Mouse (Mus musculus) lung, embryonic 15.5 days (tissue): ENCODE results near the gene Ctse. TPM values are rescaled to one million over a fixed set of nuclear protein-coding genes. Genes with fewer than 3 reads are reported as not detected.
"Not testable (repeated sequence)": the region's sequence is repeated elsewhere in the genome, so short reads cannot be mapped to it uniquely, and the experiment has no call there.

Experiments used
- ATAC-seq: fragments of 200-750 bp; cut with Nextera tagmentation; 2 replicates; pipeline ENCODE4 v1.8.0; 2017; ENCODE audit warnings: moderate number of reproducible peaks, borderline replicate concordance; ENCODE audit not compliant: low FRiP score, low TSS enrichment; ENCODE audit errors: extremely low read depth
- H3K27ac ChIP-seq: fragments of 300-500 bp; sonication (generic); 2 replicates; pipeline ENCODE4 v1.5.1; 2015; ENCODE audit warnings: moderate library complexity, mild to moderate bottlenecking, inconsistent platforms
- H3K27me3 ChIP-seq: fragments of 300-500 bp; sonication (generic); 2 replicates; pipeline ENCODE4 v1.6.1; 2015; ENCODE audit warnings: inconsistent platforms
- H3K36me3 ChIP-seq: fragments of 300-500 bp; sonication (generic); 2 replicates; pipeline ENCODE4 v1.6.1; 2015; ENCODE audit warnings: inconsistent platforms
- H3K4me1 ChIP-seq: fragments of 300-500 bp; sonication (generic); 2 replicates; pipeline ENCODE4 v1.6.1; 2015; ENCODE audit warnings: inconsistent platforms
- H3K4me2 ChIP-seq: fragments of 300-500 bp; sonication (generic); 2 replicates; pipeline ENCODE4 v1.6.1; 2015; ENCODE audit warnings: inconsistent platforms, mild to moderate bottlenecking, moderate library complexity
- H3K4me3 ChIP-seq: fragments of 300-500 bp; sonication (generic); 2 replicates; pipeline ENCODE4 v1.5.1; 2015; ENCODE audit warnings: mild to moderate bottlenecking, inconsistent platforms
- H3K9ac ChIP-seq: fragments of 300-500 bp; sonication (generic); 2 replicates; pipeline ENCODE4 v1.6.1; 2015; ENCODE audit warnings: inconsistent platforms
- H3K9me3 ChIP-seq: fragments of 300-500 bp; sonication (generic); 2 replicates; pipeline ENCODE4 v1.6.1; 2016; ENCODE audit warnings: inconsistent platforms
- WGBS: fragments of 180-500 bp; shearing (Covaris S2); methylation state at CpG from one replicate; pipeline ENCODE4 v1.1.7; 2015; 5-methylcytosine and 5-hydroxymethylcytosine counted together
- polyA plus RNA-seq: library from polyadenylated mRNA; unstranded; fragments of >200 nt; fragmentation: Nextera tagmentation; extraction: Ambion mirVana; gene quantifications from 2 replicates; pipeline ENCODE4 v1.2.1, GENCODE M21; 2015

Gene Ctse
- polyA plus RNA-seq, 1 experiment from 2014 or later, result 0.80 TPM

DNA sequence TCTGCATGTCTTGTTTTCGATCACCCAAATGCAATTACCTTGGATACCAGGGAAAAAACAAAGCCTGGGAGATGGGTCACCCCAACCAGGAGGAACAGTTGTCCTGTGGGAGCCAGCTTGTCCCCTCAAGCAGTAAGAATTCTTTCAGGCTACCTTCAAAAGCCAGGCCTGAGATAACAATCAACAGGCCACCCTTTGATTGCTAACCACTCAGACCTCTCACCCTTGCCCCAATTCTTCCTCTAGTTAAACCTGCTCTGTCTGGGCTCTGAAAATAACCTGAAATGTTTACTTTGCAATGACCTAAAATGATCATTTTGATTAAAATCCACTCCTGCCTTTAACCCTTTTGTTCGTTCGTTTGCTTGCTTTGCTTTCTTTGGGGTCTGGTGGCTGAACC, 14.5 kb upstream of the Ctse start:
- Histone ChIP-seq H3K4me2 (no peak overlapping the region), H3K4me1 (no peaks in the 10 kb centered on the region), H3K27me3 (no peaks in the 10 kb centered on the region), H3K9ac (no peak overlapping the region), H3K9me3 (no peaks in the 10 kb centered on the region), H3K27ac (no peak overlapping the region), H3K4me3 (no peak overlapping the region), H3K36me3 (no peaks in the 10 kb centered on the region)
- no peak for ATAC-seq
- 48% methylated on average over 3 of the region's 3 CpGs for WGBS

DNA sequence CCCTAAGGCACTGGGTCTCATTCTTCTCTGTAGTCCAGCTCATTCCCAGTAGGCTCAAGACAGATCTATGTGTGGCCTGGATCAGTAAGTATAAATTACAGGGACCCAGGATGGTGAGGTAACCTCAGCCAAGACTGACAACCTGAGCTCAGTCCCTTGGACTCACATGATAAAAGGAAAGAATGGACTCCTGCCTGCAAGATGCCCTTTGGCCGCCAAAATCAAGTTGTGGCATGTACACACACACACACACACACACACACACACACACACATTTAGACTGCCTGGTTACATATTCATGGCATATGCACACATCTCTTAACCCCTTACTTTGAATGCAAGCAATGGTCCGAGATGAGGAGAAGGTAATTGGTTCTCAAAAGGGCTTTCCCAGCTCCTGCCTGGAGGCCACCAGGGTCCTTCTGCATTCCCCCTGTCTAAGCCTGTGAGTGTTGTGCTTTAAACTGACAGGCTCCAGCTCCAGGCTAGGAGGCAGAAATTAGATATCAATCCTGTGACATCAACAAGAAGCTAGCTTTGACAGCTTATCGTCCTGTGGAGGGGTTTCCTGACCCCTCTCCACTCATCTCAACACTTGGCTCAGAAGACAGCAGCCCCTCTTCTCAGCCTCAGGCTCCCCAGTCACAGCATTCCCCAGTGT, 13.8 kb upstream of the Ctse start:
- Histone ChIP-seq H3K27ac (no peak overlapping the region), H3K4me1 (no peaks in the 10 kb centered on the region), H3K36me3 (no peaks in the 10 kb centered on the region), H3K9ac (no peak overlapping the region), H3K9me3 (no peaks in the 10 kb centered on the region), H3K27me3 (no peaks in the 10 kb centered on the region), H3K4me2 (no peak overlapping the region), H3K4me3 (no peak overlapping the region)
- WGBS, result 24% methylated on average over 3 of the region's 3 CpGs
- ATAC-seq, result no peak

DNA sequence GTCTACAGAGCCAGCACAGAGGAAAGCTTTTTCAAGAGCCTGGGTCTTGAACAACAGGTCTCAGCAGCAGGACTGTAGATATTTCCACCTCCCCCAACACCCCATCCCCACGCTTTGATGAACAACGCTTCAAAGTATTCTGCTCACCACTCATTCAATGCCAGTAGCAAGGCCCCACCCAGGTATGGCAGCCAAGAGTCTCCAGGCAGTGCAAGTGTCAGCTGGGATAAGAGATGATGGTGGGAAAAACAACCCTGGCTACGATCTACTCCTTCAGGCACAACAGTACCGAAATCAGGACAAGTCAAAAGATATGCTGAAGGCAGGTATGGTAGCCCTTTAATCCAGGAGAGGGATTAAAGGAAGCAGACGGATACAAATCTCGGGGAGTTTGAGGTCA, 11.9 kb upstream of the Ctse start:
- 79% methylated on average over 6 of the region's 6 CpGs for WGBS
- H3K9me3 ChIP-seq, result no peaks in the 10 kb centered on the region
- H3K36me3 ChIP-seq, result no peaks in the 10 kb centered on the region
- ATAC-seq, result no peak
- no peaks in the 10 kb centered on the region for H3K4me1 ChIP-seq
- no peak overlapping the region for H3K27ac ChIP-seq
- no peaks in the 10 kb centered on the region for H3K27me3 ChIP-seq
- H3K4me2 ChIP-seq, result no peak overlapping the region
- no peak overlapping the region for H3K9ac ChIP-seq
- H3K4me3 ChIP-seq, result no peak overlapping the region

DNA sequence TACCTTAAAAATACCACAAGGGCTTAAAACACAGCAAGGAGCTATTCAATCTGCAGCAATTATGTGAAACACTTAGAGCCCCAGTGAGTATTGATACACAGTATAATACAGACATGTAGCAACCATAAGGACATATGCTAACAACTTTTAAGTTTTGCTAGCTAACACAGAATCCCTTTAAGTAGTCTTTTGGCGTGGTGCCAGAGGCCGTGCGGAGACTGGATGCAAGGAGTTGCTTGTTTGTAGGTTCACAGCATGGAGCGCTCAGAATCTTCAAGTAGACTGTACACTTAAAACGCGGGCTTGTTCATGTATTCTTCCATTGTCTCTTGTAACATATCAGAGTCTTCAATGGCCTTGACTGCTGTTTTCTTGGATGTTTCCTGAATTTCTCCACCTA, 5.9 kb upstream of the Ctse start:
- not testable (repeated sequence) for ATAC-seq
- WGBS, result 38% methylated on average over 6 of the region's 6 CpGs

DNA sequence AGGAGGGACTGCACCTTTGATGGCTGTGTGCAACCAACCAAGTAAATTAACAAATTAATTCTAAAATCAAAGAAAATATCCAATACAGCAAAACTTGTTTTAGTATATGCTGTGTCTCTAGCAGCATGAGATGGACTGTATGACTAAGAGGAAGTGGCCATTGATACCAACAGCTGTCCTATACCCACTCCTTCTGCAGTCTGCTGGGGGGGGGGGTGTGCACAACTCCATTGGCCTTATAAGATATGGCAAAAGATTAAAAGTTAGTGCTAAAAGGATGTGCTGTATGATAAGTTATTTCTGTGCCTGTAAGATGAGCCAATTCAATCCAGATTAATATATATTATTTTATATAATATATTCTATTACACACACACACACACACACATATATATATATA, 3.6 kb upstream of the Ctse start:
- Histone ChIP-seq H3K4me1 (no peaks in the 10 kb centered on the region), H3K4me3 (no peak overlapping the region), H3K4me2 (no peak overlapping the region), H3K36me3 (no peaks in the 10 kb centered on the region), H3K9me3 (no peaks in the 10 kb centered on the region), H3K27me3 (no peaks in the 10 kb centered on the region), H3K9ac (no peak overlapping the region), H3K27ac (no peak overlapping the region)
- ATAC-seq, result no peak

More for the DNA sequence above, 5.9 kb upstream of the Ctse start:
- H3K9ac ChIP-seq, H3K4me1 ChIP-seq, H3K27me3 ChIP-seq, H3K4me3 ChIP-seq, H3K27ac ChIP-seq, H3K9me3 ChIP-seq, H3K4me2 ChIP-seq, H3K36me3 ChIP-seq: not testable (repeated sequence)

DNA sequence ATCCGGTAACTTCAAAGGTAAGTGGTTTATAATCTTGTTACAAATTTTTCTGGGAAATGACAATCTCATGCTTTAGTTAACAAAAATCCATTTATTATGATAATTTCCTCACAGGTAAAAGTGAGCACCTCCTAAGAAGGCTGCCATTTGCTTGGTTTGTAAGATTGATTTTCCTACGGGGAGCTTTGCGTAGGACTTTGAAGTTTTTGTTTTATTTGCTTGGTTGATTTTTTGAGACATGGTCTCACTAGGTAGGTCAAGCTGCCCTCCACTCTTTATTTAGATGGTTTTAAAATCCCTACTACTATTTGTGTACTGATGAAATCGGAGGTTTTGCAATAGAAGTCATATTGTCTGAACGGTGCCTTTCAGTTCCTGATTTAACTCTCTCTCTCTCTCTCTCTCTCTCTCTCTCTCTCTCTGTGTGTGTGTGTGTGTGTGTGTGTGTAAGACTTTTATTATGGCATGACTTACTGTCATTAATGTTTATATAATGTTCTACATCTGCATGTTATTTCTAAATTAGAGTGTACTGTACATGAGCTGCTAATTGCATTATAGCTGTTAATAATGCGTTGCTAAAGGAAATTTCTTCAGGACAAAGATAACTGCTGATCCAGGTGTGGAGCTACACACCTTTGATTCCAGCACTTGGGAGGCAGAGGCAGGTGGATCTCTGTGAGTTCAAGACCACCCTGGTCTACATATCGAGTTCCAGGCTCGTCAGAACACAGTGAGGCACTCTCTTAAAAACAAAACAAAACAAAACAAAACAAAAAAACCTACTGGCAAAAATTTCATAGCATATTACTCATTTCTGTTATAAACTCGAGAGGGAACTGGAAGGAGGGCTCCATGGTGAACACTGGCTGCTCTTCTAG, 675 bp downstream of the Ctse start:
- no peaks in the 10 kb centered on the region for H3K36me3 ChIP-seq
- H3K9me3 ChIP-seq, result no peaks in the 10 kb centered on the region
- H3K4me2 ChIP-seq, result no peak overlapping the region
- no peak overlapping the region for H3K27ac ChIP-seq
- H3K4me1 ChIP-seq, result no peaks in the 10 kb centered on the region
- H3K27me3 ChIP-seq, result no peaks in the 10 kb centered on the region
- no peak for ATAC-seq
- no peak overlapping the region for H3K9ac ChIP-seq
- no peak overlapping the region for H3K4me3 ChIP-seq
- 69% methylated on average over 9 of the region's 9 CpGs for WGBS

DNA sequence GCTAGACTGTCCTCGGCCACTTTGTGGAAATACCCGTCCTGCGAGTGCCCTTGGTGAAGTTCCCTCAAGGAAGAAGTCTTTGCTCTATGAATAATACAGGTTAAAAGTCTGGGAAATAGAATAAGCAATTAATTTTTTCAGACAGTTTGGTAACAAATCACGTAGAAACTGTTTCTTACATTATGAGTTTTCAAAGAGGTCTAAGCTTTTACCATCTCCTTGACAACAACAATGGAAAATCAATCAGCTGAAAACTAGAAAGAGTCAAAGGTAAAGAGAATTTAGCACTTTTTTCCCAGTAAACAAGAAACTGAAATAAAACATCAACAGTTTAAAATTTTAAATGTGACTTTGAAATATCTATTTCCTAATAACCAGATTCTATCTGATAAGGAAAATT, 2.0 kb downstream of the Ctse start:
- H3K4me2 ChIP-seq, result no peak overlapping the region
- H3K36me3 ChIP-seq, result no peaks in the 10 kb centered on the region
- H3K4me1 ChIP-seq, result no peaks in the 10 kb centered on the region
- no peak overlapping the region for H3K9ac ChIP-seq
- 72% methylated on average over 4 of the region's 4 CpGs for WGBS
- H3K27me3 ChIP-seq, result no peaks in the 10 kb centered on the region
- H3K9me3 ChIP-seq, result no peaks in the 10 kb centered on the region
- no peak for ATAC-seq
- no peak overlapping the region for H3K4me3 ChIP-seq
- H3K27ac ChIP-seq, result no peak overlapping the region

DNA sequence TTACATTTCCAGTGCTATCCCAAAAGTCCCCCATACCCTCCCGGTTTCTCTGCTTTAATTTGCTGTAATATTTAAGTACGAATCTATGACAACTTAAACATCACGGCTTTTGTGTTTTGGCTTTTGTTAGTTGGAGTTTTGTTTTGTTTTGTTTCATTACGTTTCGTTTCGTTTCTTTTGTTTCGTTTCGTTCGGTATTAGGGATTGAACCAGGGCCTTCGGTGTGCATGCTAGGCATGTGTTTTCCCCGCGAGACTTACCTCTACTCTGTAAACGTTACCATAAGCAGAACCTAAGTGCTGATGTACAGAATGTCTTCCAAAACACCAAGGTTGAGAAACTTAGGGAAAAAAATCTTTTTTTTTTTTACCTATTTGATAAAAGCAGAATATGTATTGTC, 3.5 kb downstream of the Ctse start:
- Histone ChIP-seq H3K9me3 (no peaks in the 10 kb centered on the region), H3K27me3 (no peaks in the 10 kb centered on the region), H3K9ac (no peak overlapping the region), H3K27ac (no peak overlapping the region), H3K4me3 (no peak overlapping the region), H3K4me1 (no peaks in the 10 kb centered on the region), H3K4me2 (no peak overlapping the region), H3K36me3 (no peaks in the 10 kb centered on the region)
- 93% methylated on average over 13 of the region's 13 CpGs for WGBS
- no peak for ATAC-seq

DNA sequence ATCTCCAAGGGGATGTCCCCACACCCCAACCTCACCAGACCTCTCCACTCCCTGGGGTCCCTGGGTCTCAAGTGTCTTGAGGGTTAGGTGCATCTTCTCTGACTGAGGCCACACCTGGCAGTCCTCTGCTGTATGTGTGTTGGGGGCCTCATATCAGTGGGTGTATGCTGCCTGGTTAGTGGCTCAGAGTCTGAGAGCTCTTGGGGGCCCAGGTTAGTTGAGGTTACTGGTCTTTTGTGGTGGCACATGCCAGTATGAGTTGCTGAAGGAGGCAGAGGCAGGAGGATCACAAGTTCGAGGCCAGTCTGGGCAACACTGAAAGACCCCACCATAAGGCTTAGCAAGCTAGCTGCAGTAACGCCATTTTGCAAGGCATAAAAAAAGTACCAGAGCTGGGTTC, 4.1 kb downstream of the Ctse start:
- 79% methylated on average over 2 of the region's 2 CpGs for WGBS

DNA sequence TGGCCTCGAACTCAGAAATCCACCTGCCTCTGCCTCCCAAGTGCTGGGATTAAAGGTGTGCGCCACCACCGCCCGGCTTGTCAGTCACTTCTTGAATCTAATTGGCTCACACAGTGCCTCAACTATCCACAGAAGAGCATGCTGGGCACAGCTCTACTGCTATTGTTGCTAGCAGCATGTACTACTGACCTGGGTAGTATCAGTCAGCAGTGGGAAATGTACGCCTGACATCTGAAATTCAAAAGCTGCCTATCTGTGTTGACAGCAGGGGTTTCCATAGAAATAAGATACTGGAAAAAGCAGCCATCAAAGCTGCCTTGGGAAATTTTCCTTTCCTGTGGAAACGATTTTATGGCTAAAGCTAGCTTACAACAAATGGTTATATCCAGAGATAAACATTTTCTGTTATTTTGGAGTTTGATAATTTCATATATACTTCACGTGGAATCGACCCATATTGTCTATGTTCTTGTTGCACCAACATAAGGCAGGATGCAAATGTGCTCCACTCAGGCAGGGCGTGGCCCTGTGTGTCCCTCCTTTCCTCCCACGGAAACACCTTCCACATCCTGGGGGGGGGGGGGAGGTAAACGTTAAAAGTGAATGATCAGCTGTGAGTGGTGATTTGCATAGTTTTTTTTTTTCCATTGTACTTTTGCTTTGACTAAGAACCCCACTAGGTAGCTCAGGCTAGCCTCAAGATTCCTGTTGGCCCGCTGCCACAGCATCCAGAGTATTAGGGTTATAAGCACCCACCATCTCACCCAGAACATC, 14.8 kb downstream of the Ctse start:
- no peak overlapping the region for H3K4me2 ChIP-seq
- H3K27me3 ChIP-seq, result no peaks in the 10 kb centered on the region
- H3K27ac ChIP-seq, result no peak overlapping the region
- WGBS, result 71% methylated on average over 12 of the region's 12 CpGs
- H3K9me3 ChIP-seq, result no peaks in the 10 kb centered on the region
- no peak overlapping the region for H3K9ac ChIP-seq
- peaks cover 5% of the 10 kb centered on the region for H3K4me1 ChIP-seq
- ATAC-seq, result no peak
- H3K36me3 ChIP-seq, result no peaks in the 10 kb centered on the region
- no peak overlapping the region for H3K4me3 ChIP-seq

More for the DNA sequence above, 4.1 kb downstream of the Ctse start:
- H3K27ac ChIP-seq, result no peak overlapping the region
- no peaks in the 10 kb centered on the region for H3K9me3 ChIP-seq
- H3K4me3 ChIP-seq, result no peak overlapping the region
- H3K4me1 ChIP-seq, result no peaks in the 10 kb centered on the region
- H3K27me3 ChIP-seq, result no peaks in the 10 kb centered on the region
- no peak for ATAC-seq
- no peak overlapping the region for H3K9ac ChIP-seq
- H3K4me2 ChIP-seq, result no peak overlapping the region
- H3K36me3 ChIP-seq, result no peaks in the 10 kb centered on the region

DNA sequence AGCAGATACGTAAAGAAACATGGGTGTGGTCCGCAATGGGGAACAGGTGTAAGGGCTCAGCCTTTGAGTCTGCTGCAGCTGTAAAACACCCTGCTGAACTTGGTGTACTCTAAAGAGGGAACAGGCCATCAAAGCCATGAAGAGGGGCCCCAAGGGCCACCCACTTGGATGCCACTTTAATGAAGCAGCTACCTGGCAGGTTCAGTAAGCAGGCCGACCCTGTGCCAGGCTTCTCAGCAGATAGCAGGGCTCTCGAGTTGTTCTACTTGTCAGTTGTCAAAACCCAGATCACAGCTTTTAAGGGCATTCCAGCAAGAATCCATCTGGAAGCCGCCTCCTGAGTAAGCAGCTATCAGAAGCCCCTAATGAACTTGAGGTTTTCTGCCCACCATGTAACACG, 17.5 kb downstream of the Ctse start:
- 67% methylated on average over 6 of the region's 6 CpGs for WGBS
- Histone ChIP-seq H3K9me3 (no peaks in the 10 kb centered on the region), H3K4me2 (no peak overlapping the region), H3K9ac (no peak overlapping the region), H3K36me3 (no peaks in the 10 kb centered on the region), H3K4me1 (peaks cover 7% of the 10 kb centered on the region), H3K27ac (no peak overlapping the region), H3K27me3 (no peaks in the 10 kb centered on the region), H3K4me3 (no peak overlapping the region)
- ATAC-seq, result no peak

DNA sequence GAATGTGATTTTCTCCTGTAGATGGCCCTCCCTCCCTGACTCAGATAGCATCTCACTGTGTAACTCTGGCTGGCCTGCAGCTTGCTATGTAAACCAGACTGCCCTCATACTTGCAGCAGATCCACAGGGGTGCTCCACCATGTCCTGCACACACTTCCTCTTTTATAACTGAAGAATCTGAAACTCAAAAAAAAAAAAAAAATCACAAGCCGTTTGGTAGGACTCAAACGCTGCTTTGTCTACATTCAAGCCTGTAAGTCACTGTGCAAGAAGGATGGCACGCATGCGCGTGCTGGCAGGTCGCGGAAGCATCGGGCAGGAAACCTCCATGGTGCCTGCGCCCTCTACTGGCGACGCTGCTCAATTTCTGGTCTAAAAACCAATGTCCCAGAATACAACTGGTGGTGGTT, 19.8 kb downstream of the Ctse start:
- no peaks in the 10 kb centered on the region for H3K36me3 ChIP-seq
- peak; percentile 68; the same call in 1 of the 2 replicates for ATAC-seq
- H3K4me3 ChIP-seq, result peak overlapping the region; percentile 11; the same call in 1 of the 2 replicates
- no peaks in the 10 kb centered on the region for H3K27me3 ChIP-seq
- peak overlapping the region; percentile 41 for H3K4me2 ChIP-seq
- 0 out of 2 replicates have a peak overlapping the region, but pooled peaks have one; percentile 7 for H3K27ac ChIP-seq
- WGBS, result 0% methylated on average over 11 of the region's 11 CpGs
- H3K9me3 ChIP-seq, result no peaks in the 10 kb centered on the region
- peaks cover 7% of the 10 kb centered on the region for H3K4me1 ChIP-seq
- no peak overlapping the region for H3K9ac ChIP-seq
